Comparison of ENCODE assay signal across 29 mouse cellular contexts in genomic region chr5:117810930-117811329, GRCm38 (mm10). TPM values are rescaled to one million over a fixed set of nuclear protein-coding genes. Genes with fewer than 3 reads are reported as not detected.
"Had no signal": no experiment of that assay in that cellular context is flagged by ENCODE, and none has a peak within 500 bp of the region (broad histone marks: within the 10 kb centered on the region; RNA-seq: fewer than 3 reads in every experiment).

No protein-coding gene starts in this region.

- H3K4me1 ChIP-seq: embryonic facial prominence, embryonic 13.5 days; embryonic facial prominence, embryonic 15.5 days; forebrain, embryonic 12.5 days; forebrain, embryonic 13.5 days; forebrain, embryonic 15.5 days had no signal

- H3K36me3 ChIP-seq: embryonic facial prominence, embryonic 10.5 days; embryonic facial prominence, embryonic 12.5 days; embryonic facial prominence, embryonic 13.5 days; embryonic facial prominence, embryonic 15.5 days; forebrain, embryonic 10.5 days; forebrain, embryonic 12.5 days; forebrain, embryonic 15.5 days had no signal

- H3K9ac ChIP-seq: embryonic facial prominence, embryonic 12.5 days; embryonic facial prominence, embryonic 13.5 days; embryonic facial prominence, embryonic 15.5 days; forebrain, embryonic 12.5 days; forebrain, embryonic 13.5 days; forebrain, embryonic 15.5 days; forebrain, postnatal 0 days had no signal

- H3K27ac ChIP-seq: embryonic facial prominence, embryonic 10.5 days; embryonic facial prominence, embryonic 12.5 days; embryonic facial prominence, embryonic 13.5 days; embryonic facial prominence, embryonic 15.5 days; forebrain, embryonic 10.5 days; forebrain, embryonic 12.5 days; forebrain, embryonic 13.5 days; forebrain, embryonic 15.5 days; gastrocnemius, adult 2 months; heart, adult 2 months had no signal

- ATAC-seq: forebrain, embryonic 13.5 days; forebrain, embryonic 14.5 days; forebrain, embryonic 15.5 days; forebrain, embryonic 16.5 days; forebrain, postnatal 0 days had no signal

- H3K4me3 ChIP-seq: embryonic facial prominence, embryonic 10.5 days; embryonic facial prominence, embryonic 12.5 days; embryonic facial prominence, embryonic 13.5 days; embryonic facial prominence, embryonic 15.5 days; erythroblast, embryonic 14.5 days; forebrain, embryonic 10.5 days; forebrain, embryonic 12.5 days; forebrain, embryonic 13.5 days; forebrain, embryonic 15.5 days; gastrocnemius, adult 2 months; heart, adult 2 months had no signal

- H3K27me3 ChIP-seq: embryonic facial prominence, embryonic 12.5 days; embryonic facial prominence, embryonic 13.5 days; embryonic facial prominence, embryonic 15.5 days; forebrain, embryonic 12.5 days; forebrain, embryonic 13.5 days; forebrain, embryonic 15.5 days had no signal

- DNase-seq: cerebellum, adult 9-10 months; cerebellum, adult 9-11 months; cerebellum, postnatal 10 days; cerebellum, postnatal 14 days; cerebellum, postnatal 25 days; cerebellum, postnatal 36 days; embryo, embryonic 11 days; forebrain, postnatal 0 days; gastrocnemius, adult 2 months; gastrocnemius, postnatal 10 days; gastrocnemius, postnatal 14 days; gastrocnemius, postnatal 25 days; gastrocnemius, postnatal 36 days; heart, adult 11 months; heart, adult 18-20 months; heart, adult 2 months had no signal

- H3K9me3 ChIP-seq: embryonic facial prominence, embryonic 10.5 days; embryonic facial prominence, embryonic 12.5 days; embryonic facial prominence, embryonic 13.5 days; embryonic facial prominence, embryonic 15.5 days; forebrain, embryonic 10.5 days; forebrain, embryonic 12.5 days; forebrain, embryonic 13.5 days; forebrain, embryonic 15.5 days had no signal

- H3K4me2 ChIP-seq: embryonic facial prominence, embryonic 12.5 days; embryonic facial prominence, embryonic 13.5 days; embryonic facial prominence, embryonic 15.5 days; forebrain, embryonic 12.5 days; forebrain, embryonic 13.5 days; forebrain, embryonic 15.5 days had no signal

RNA-seq across cellular contexts. Expression of gene Nos1, which starts 30.1 kb away (rescaled TPM):
- total RNA-seq: common myeloid progenitor, adult 5-6 weeks; granulocyte monocyte progenitor cell, adult 5-6 weeks had no signal
- polyA plus RNA-seq: erythroblast, embryonic 14.5 days had no signal
